In the genomic region with DNA sequence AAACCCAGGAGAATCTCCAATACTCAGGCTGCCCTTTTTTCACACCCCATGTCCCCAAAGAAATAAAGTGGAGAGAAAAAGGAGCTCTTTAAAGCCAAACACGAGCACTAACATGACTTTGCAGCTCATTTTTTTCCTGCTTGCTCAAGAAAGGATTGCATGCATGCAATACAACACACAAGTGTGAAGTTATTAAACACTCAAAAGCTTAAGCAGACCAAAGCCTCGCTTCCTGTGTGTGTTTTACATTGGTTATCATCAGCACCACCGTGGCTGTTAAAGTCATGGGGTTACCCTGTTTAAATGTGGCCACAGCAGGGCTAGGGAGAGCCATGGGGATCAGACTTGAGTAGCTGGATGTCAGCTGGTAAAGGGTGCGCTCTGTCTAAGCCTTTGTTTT, we compare ENCODE assay signal across 14 mouse cellular contexts. TPM values are rescaled to one million over a fixed set of nuclear protein-coding genes. Genes with fewer than 3 reads are reported as not detected.
A peak's percentile ranks its signal among the peaks of the same experiment; 100 is the strongest.
DNase-seq lines count a peak whose midpoint lies in the region; ATAC-seq and TF ChIP-seq lines count a peak whose summit lies in the region.
"Had no signal": no experiment of that assay in that cellular context is flagged by ENCODE, and none has a peak within 500 bp of the region (broad histone marks: within the 10 kb centered on the region; RNA-seq: fewer than 3 reads in every experiment).

No protein-coding gene starts in this region.

- no peaks in the 10 kb centered on the region for H3K9me3 ChIP-seq in lung, postnatal 0 days (ENCODE audit: low read length)
- H3K9me3 ChIP-seq in forebrain, postnatal 0 days (ENCODE audit: low read length) = no peaks in the 10 kb centered on the region
- H3K9me3 ChIP-seq in limb, embryonic 13.5 days = no peaks in the 10 kb centered on the region
- H3K9me3 ChIP-seq in neural tube, embryonic 15.5 days (replicated peaks) = no peaks in the 10 kb centered on the region
- H3K9me3 ChIP-seq: liver, embryonic 13.5 days had no signal

- no peak overlapping the region for H3K27ac ChIP-seq in lung, postnatal 0 days (ENCODE audit: low read length)
- H3K27ac ChIP-seq in forebrain, postnatal 0 days (ENCODE audit: low read depth, low read length) = peak overlapping the region; percentile 94
- no peak overlapping the region for H3K27ac ChIP-seq in limb, embryonic 13.5 days
- peak overlapping the region; percentile 94 for H3K27ac ChIP-seq in neural tube, embryonic 15.5 days (replicated peaks)
- H3K27ac ChIP-seq: liver, embryonic 13.5 days had no signal

- TF ChIP-seq EP300 in lung, postnatal 0 days (IDR thresholded peaks at IDR 0.05) = no peak

- TF ChIP-seq CTCF in lung, postnatal 0 days (IDR thresholded peaks at IDR 0.05) = no peak
- no peak for TF ChIP-seq CTCF in lung, adult 2 months (IDR thresholded peaks at IDR 0.05; ENCODE audit: insufficient read depth, low read length)
- no peak for TF ChIP-seq CTCF in forebrain, postnatal 0 days (IDR thresholded peaks at IDR 0.05; ENCODE audit: low read depth)

- TF ChIP-seq POLR2A in lung, adult 2 months (IDR thresholded peaks at IDR 0.05; ENCODE audit: borderline replicate concordance, extremely low read depth, low read depth, low read length) = no peak

- peaks cover 8% of the 10 kb centered on the region; the same call in 1 of the 2 replicates for H3K27me3 ChIP-seq in lung, postnatal 0 days (replicated peaks; ENCODE audit: insufficient read depth, low read length)
- H3K27me3 ChIP-seq in forebrain, postnatal 0 days (ENCODE audit: insufficient read depth, low read length) = no peaks in the 10 kb centered on the region
- H3K27me3 ChIP-seq in limb, embryonic 13.5 days = peaks cover 15% of the 10 kb centered on the region
- no peaks in the 10 kb centered on the region for H3K27me3 ChIP-seq in neural tube, embryonic 15.5 days (replicated peaks)

- ATAC-seq in lung, postnatal 0 days = no peak
- ATAC-seq in forebrain, postnatal 0 days = no peak
- ATAC-seq in limb, embryonic 13.5 days (ENCODE audit: low FRiP score, low read depth) = no peak
- ATAC-seq in neural tube, embryonic 15.5 days (ENCODE audit: low FRiP score) = no peak
- ATAC-seq: CD4-positive, CD25-positive, alpha-beta regulatory T cell, adult 4 months; Patski had no signal

- DNase-seq in lung, postnatal 0 days (ENCODE audit: low spot score) = peak; percentile 51
- no peak for DNase-seq in lung, adult 2 months
- DNase-seq in forebrain, postnatal 0 days = peak; percentile 39
- no peak for DNase-seq in adrenal gland, postnatal 10 days
- no peak for DNase-seq in left cerebral cortex, adult 9 months (ENCODE audit: low spot score in 2 of 2)
- no peak for DNase-seq in adipocyte (ENCODE audit: low spot score)
- DNase-seq: adrenal gland, postnatal 14 days; liver, embryonic 13.5 days; spleen, adult 18-20 months; thymus, postnatal 25 days had no signal

- H3K4me2 ChIP-seq in lung, postnatal 0 days (replicated peaks; ENCODE audit: low read depth, low read length) = no peak overlapping the region
- no peak overlapping the region for H3K4me2 ChIP-seq in forebrain, postnatal 0 days (ENCODE audit: low read depth)
- H3K4me2 ChIP-seq in limb, embryonic 13.5 days (replicated peaks) = 0 out of 2 replicates have a peak overlapping the region, but pooled peaks have one; percentile 83
- peak overlapping the region; percentile 70 for H3K4me2 ChIP-seq in neural tube, embryonic 15.5 days

- H3K4me3 ChIP-seq in lung, postnatal 0 days (ENCODE audit: low read depth, low read length) = no peak overlapping the region
- H3K4me3 ChIP-seq in lung, adult 2 months (replicated peaks; ENCODE audit: extremely low read depth, low read depth, low read length) = no peak overlapping the region
- H3K4me3 ChIP-seq in forebrain, postnatal 0 days (ENCODE audit: low read depth, low read length) = no peak overlapping the region
- H3K4me3 ChIP-seq in limb, embryonic 13.5 days = no peak overlapping the region
- H3K4me3 ChIP-seq in neural tube, embryonic 15.5 days (replicated peaks) = no peak overlapping the region
- H3K4me3 ChIP-seq: liver, embryonic 13.5 days had no signal

- no peaks in the 10 kb centered on the region for H3K4me1 ChIP-seq in lung, postnatal 0 days (ENCODE audit: insufficient read depth, low read depth, low read length)
- peaks cover 2% of the 10 kb centered on the region; the same call in 1 of the 2 replicates for H3K4me1 ChIP-seq in lung, adult 2 months (ENCODE audit: control insufficient read depth, insufficient read depth, low read length)
- peaks cover 38% of the 10 kb centered on the region for H3K4me1 ChIP-seq in forebrain, postnatal 0 days (ENCODE audit: insufficient read depth)
- H3K4me1 ChIP-seq in limb, embryonic 13.5 days = peaks cover 44% of the 10 kb centered on the region
- H3K4me1 ChIP-seq in neural tube, embryonic 15.5 days = peaks cover 71% of the 10 kb centered on the region

- no peak overlapping the region for H3K9ac ChIP-seq in lung, postnatal 0 days (replicated peaks; ENCODE audit: low read depth)
- peak overlapping the region; percentile 39; the same call in 1 of the 2 replicates for H3K9ac ChIP-seq in forebrain, postnatal 0 days
- 0 out of 2 replicates have a peak overlapping the region, but pooled peaks have one; percentile 67 for H3K9ac ChIP-seq in limb, embryonic 13.5 days
- H3K9ac ChIP-seq in neural tube, embryonic 15.5 days (replicated peaks) = peak overlapping the region; percentile 34; the same call in 1 of the 2 replicates
- H3K9ac ChIP-seq: liver, embryonic 13.5 days had no signal

- H3K36me3 ChIP-seq in lung, postnatal 0 days (ENCODE audit: insufficient read depth, low read length) = no peaks in the 10 kb centered on the region
- no peaks in the 10 kb centered on the region for H3K36me3 ChIP-seq in forebrain, postnatal 0 days (ENCODE audit: insufficient read depth)
- no peaks in the 10 kb centered on the region for H3K36me3 ChIP-seq in limb, embryonic 13.5 days
- no peaks in the 10 kb centered on the region for H3K36me3 ChIP-seq in neural tube, embryonic 15.5 days
- H3K36me3 ChIP-seq: liver, embryonic 13.5 days had no signal

- WGBS in lung, postnatal 0 days = 34% methylated on average over 4 of the region's 4 CpGs
- 43% methylated on average over 4 of the region's 4 CpGs for WGBS in lung, adult 2 months
- 38% methylated on average over 4 of the region's 4 CpGs for WGBS in forebrain, postnatal 0 days
- WGBS in limb, embryonic 13.5 days = 34% methylated on average over 4 of the region's 4 CpGs
- 31% methylated on average over 4 of the region's 4 CpGs for WGBS in neural tube, embryonic 15.5 days

RNA-seq across cellular contexts. Expression of gene Copz2, which starts 27.4 kb away (rescaled TPM):
- polyA plus RNA-seq in lung, postnatal 0 days (2015; fragmentation: Nextera tagmentation; extraction: Ambion mirVana) = 105 and 110 TPM in 2 replicates
- polyA plus RNA-seq in lung, adult 2 months (2012; rRNA removed) = 39.7 and 44.8 TPM in 2 replicates
- 5.8 and 7.1 TPM in 2 replicates for total RNA-seq in forebrain, postnatal 0 days (2014; rRNA removed)
- polyA plus RNA-seq in forebrain, postnatal 0 days (2015; fragmentation: Nextera tagmentation; extraction: Ambion mirVana) = 14.8 and 14.9 TPM in 2 replicates
- 140 and 149 TPM in 2 replicates for polyA plus RNA-seq in limb, embryonic 13.5 days (2015; fragmentation: Nextera tagmentation; extraction: Ambion mirVana)
- 29.2 and 42.0 TPM in 2 replicates for polyA plus RNA-seq in neural tube, embryonic 15.5 days (2015; fragmentation: Nextera tagmentation; extraction: Ambion mirVana)
- 10 to 100 TPM; 45.5 to 50.3 TPM for total RNA-seq in adrenal gland, postnatal 10 days (2021)
- polyA plus RNA-seq: CD4-positive, CD25-positive, alpha-beta regulatory T cell, adult 4 months had no signal

RNA-seq across cellular contexts. Expression of gene Cdk5rap3, which starts 39.2 kb away (rescaled TPM):
- 46.4 and 48.0 TPM in 2 replicates for polyA plus RNA-seq in lung, postnatal 0 days (2015; fragmentation: Nextera tagmentation; extraction: Ambion mirVana)
- 25.4 and 30.1 TPM in 2 replicates for polyA plus RNA-seq in lung, adult 2 months (2012; rRNA removed)
- 54.9 and 57.7 TPM in 2 replicates for total RNA-seq in forebrain, postnatal 0 days (2014; rRNA removed)
- polyA plus RNA-seq in forebrain, postnatal 0 days (2015; fragmentation: Nextera tagmentation; extraction: Ambion mirVana) = 86.4 and 88.8 TPM in 2 replicates
- 87.0 and 92.3 TPM in 2 replicates for polyA plus RNA-seq in limb, embryonic 13.5 days (2015; fragmentation: Nextera tagmentation; extraction: Ambion mirVana)
- 82.4 and 85.7 TPM in 2 replicates for polyA plus RNA-seq in neural tube, embryonic 15.5 days (2015; fragmentation: Nextera tagmentation; extraction: Ambion mirVana)
- 10 to 100 TPM; 54.1 to 54.9 TPM for total RNA-seq in adrenal gland, postnatal 10 days (2021)

RNA-seq across cellular contexts. Expression of gene Nfe2l1, which starts 47.3 kb away (rescaled TPM):
- 51.8 and 54.5 TPM in 2 replicates for polyA plus RNA-seq in lung, postnatal 0 days (2015; fragmentation: Nextera tagmentation; extraction: Ambion mirVana)
- 225 and 264 TPM in 2 replicates for polyA plus RNA-seq in lung, adult 2 months (2012; rRNA removed)
- total RNA-seq in forebrain, postnatal 0 days (2014; rRNA removed) = 46.5 and 57.4 TPM in 2 replicates
- 47.3 and 62.4 TPM in 2 replicates for polyA plus RNA-seq in forebrain, postnatal 0 days (2015; fragmentation: Nextera tagmentation; extraction: Ambion mirVana)
- 68.6 and 69.3 TPM in 2 replicates for polyA plus RNA-seq in limb, embryonic 13.5 days (2015; fragmentation: Nextera tagmentation; extraction: Ambion mirVana)
- 71.8 and 78.2 TPM in 2 replicates for polyA plus RNA-seq in neural tube, embryonic 15.5 days (2015; fragmentation: Nextera tagmentation; extraction: Ambion mirVana)
- total RNA-seq in adrenal gland, postnatal 10 days (2021) = 100 to 1,000 TPM; 300 to 307 TPM

RNA-seq across cellular contexts. Expression of gene Prr15l, which starts 50.8 kb away (rescaled TPM):
- 126 and 127 TPM in 2 replicates for polyA plus RNA-seq in lung, postnatal 0 days (2015; fragmentation: Nextera tagmentation; extraction: Ambion mirVana)
- 56.2 and 69.8 TPM in 2 replicates for polyA plus RNA-seq in lung, adult 2 months (2012; rRNA removed)
- not detected in 2 replicates for total RNA-seq in forebrain, postnatal 0 days (2014; rRNA removed)
- polyA plus RNA-seq in forebrain, postnatal 0 days (2015; fragmentation: Nextera tagmentation; extraction: Ambion mirVana) = 0.11 TPM in 1 of 2 replicates, not detected in the other
- 0.60 and 0.97 TPM in 2 replicates for polyA plus RNA-seq in limb, embryonic 13.5 days (2015; fragmentation: Nextera tagmentation; extraction: Ambion mirVana)
- 0.47 and 5.2 TPM in 2 replicates for polyA plus RNA-seq in neural tube, embryonic 15.5 days (2015; fragmentation: Nextera tagmentation; extraction: Ambion mirVana)
- under 1 TPM; 0.24 to 0.66 TPM for total RNA-seq in adrenal gland, postnatal 10 days (2021)

Comparison
In these comparisons a context has a peak if more than half of its experiments do, and no peak if none do; other contexts are left out.
1. DNase-seq: peak in lung, postnatal 0 days (single experiment) and forebrain, postnatal 0 days (single experiment); none in lung, adult 2 months (single experiment), adrenal gland, postnatal 10 days (single experiment), left cerebral cortex, adult 9 months (0 of 2) and adipocyte (single experiment).
2. H3K27ac ChIP-seq: peak in forebrain, postnatal 0 days (single experiment) and neural tube, embryonic 15.5 days (single experiment); none in lung, postnatal 0 days (single experiment) and limb, embryonic 13.5 days (single experiment).
3. H3K4me2 ChIP-seq: peak in limb, embryonic 13.5 days (single experiment) and neural tube, embryonic 15.5 days (single experiment); none in lung, postnatal 0 days (single experiment) and forebrain, postnatal 0 days (single experiment).